Mouse (Mus musculus) cerebellum, postnatal 25 days (tissue): ENCODE measurements around the gene Tctn3.
A peak's percentile ranks its signal among the peaks of the same experiment; 100 is the strongest.
"Not testable (repeated sequence)": the region's sequence is repeated elsewhere in the genome, so short reads cannot be mapped to it uniquely, and the experiment has no call there.

Source experiments
- DNase-seq, 2 experiments: peaks; one replicate each; pipeline ENCODE4 v3.0.0; 2021; ENCODE audit warnings: mixed read lengths in 2 of 2

The Tctn3 gene

GRCm38 (mm10) chr19:40621616-40622015 lies 9.6 kb upstream of the Tctn3 start:
- not testable (repeated sequence) for DNase-seq

- DNase-seq, result no peak
These were observed 4.0 kb upstream of the Tctn3 start for GRCm38 (mm10) chr19:40616021-40616420.

GRCm38 (mm10) chr19:40614811-40615210 lies 2.8 kb upstream of the Tctn3 start:
- no peak for DNase-seq

- no peak for DNase-seq
These were observed 4.4 kb downstream of the Tctn3 start for GRCm38 (mm10) chr19:40607676-40608075.

- DNase-seq, result no peak
These were observed 6.8 kb downstream of the Tctn3 start for GRCm38 (mm10) chr19:40605189-40605588.

- no peak for DNase-seq
These were observed 10.2 kb downstream of the Tctn3 start for GRCm38 (mm10) chr19:40601870-40602269.

- DNase-seq, result not testable (repeated sequence)
These were observed 11.2 kb downstream of the Tctn3 start for GRCm38 (mm10) chr19:40600846-40601245.

GRCm38 (mm10) chr19:40595831-40596230 lies 16.2 kb downstream of the Tctn3 start:
- DNase-seq, result peak in 1 of 2 experiments; percentile 30

GRCm38 (mm10) chr19:40595231-40595630 lies 16.8 kb downstream of the Tctn3 start:
- no peak for DNase-seq

- DNase-seq, result no peak
These were observed 22.5 kb downstream of the Tctn3 start for GRCm38 (mm10) chr19:40589530-40589880.

GRCm38 (mm10) chr19:40588847-40589529 lies 23.0 kb downstream of the Tctn3 start:
- DNase-seq, result peak; percentile 84 to 92

- peak; percentile 97 for DNase-seq
These were observed 23.8 kb downstream of the Tctn3 start, which contains the start of gene Aldh18a1 for GRCm38 (mm10) chr19:40588293-40588654. Gene Aldh18a1, minus strand, starts transcription at chr19:40588463.

GRCm38 (mm10) chr19:40587491-40588292 lies 24.3 kb downstream of the Tctn3 start:
- no peak for DNase-seq

- DNase-seq, result no peak
These were observed 25.1 kb downstream of the Tctn3 start for GRCm38 (mm10) chr19:40586908-40587307.

- DNase-seq, result no peak
These were observed 30.4 kb downstream of the Tctn3 start for GRCm38 (mm10) chr19:40581662-40582061.

GRCm38 (mm10) chr19:40580902-40581301 lies 31.1 kb downstream of the Tctn3 start:
- no peak for DNase-seq

GRCm38 (mm10) chr19:40575438-40575837 lies 36.6 kb downstream of the Tctn3 start:
- DNase-seq, result peak; percentile 55 to 69

GRCm38 (mm10) chr19:40570726-40571125 lies 41.3 kb downstream of the Tctn3 start:
- DNase-seq, result no peak

GRCm38 (mm10) chr19:40567616-40568015 lies 44.4 kb downstream of the Tctn3 start:
- peak; percentile 26 to 62 for DNase-seq

GRCm38 (mm10) chr19:40563880-40564645 lies 48.0 kb downstream of the Tctn3 start:
- DNase-seq, result no peak

- not testable (repeated sequence) for DNase-seq
These were observed 50.5 kb downstream of the Tctn3 start for GRCm38 (mm10) chr19:40561521-40561920.

- no peak for DNase-seq
These were observed 56.0 kb downstream of the Tctn3 start for GRCm38 (mm10) chr19:40556029-40556428.

- no peak for DNase-seq
These were observed 56.9 kb downstream of the Tctn3 start for GRCm38 (mm10) chr19:40555136-40555535.
